Mouse (Mus musculus) stomach, postnatal 0 days (tissue): ENCODE results near the gene Ifih1.
A peak's percentile ranks its signal among the peaks of the same experiment; 100 is the strongest.

Source experiments
- CTCF ChIP-seq: IDR thresholded peaks from 2 replicates; pipeline ENCODE4 v1.5.1; 2016; ENCODE audit warnings: antibody characterized with exemption, low read depth, mild to moderate bottlenecking, moderate library complexity
- EP300 ChIP-seq: optimal IDR thresholded peaks from 2 replicates; pipeline ENCODE3; 2016; ENCODE audit warnings: antibody characterized with exemption

DNA sequence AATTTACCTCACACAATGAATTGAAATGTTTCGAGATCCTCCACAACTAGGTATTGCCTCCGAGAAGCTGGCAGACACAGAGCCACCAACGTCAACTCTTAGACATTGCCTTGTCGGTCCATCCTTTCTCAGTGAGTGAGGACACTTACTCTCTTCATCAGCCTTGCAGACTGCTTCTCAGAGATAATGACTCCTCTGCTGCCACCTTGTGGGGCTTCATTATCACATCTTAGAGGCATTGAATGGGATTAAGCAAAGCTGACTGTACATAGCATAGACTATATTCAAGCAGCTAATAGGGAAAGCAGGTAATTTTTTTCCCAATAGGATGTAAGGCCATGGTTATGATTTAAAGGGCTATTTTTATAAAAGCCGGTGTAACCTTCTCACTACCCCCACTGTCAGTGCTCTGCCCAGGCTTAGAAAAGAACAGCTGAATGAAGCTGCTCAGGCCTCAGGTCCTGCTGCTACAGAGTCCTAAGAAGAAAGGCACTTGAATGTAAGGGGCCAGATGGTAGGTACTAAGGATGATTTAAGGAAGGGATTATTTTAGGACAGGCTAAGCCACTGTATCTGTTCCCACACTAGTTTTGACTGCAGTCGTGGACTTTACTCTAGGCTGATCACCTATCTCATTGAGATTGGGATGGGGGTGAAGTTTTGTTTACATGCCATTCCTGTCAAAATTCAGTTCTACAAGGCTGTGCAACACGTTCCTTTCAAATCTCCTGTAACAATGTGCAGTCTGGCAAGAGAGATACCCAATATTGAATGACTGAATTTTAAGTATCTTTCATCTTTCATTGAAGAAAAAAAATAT is 8.7 kb upstream of the Ifih1 start:
- TF ChIP-seq CTCF (peak; percentile 77), EP300 (no peak)
